Mouse (Mus musculus): ENCODE measurements around the gene Zfp202.
A peak's percentile ranks its signal among the peaks of the same experiment; 100 is the strongest.
"Not testable (repeated sequence)": the region's sequence is repeated elsewhere in the genome, so short reads cannot be mapped to it uniquely, and the experiment has no call there.

Zfp202 gene

DNA sequence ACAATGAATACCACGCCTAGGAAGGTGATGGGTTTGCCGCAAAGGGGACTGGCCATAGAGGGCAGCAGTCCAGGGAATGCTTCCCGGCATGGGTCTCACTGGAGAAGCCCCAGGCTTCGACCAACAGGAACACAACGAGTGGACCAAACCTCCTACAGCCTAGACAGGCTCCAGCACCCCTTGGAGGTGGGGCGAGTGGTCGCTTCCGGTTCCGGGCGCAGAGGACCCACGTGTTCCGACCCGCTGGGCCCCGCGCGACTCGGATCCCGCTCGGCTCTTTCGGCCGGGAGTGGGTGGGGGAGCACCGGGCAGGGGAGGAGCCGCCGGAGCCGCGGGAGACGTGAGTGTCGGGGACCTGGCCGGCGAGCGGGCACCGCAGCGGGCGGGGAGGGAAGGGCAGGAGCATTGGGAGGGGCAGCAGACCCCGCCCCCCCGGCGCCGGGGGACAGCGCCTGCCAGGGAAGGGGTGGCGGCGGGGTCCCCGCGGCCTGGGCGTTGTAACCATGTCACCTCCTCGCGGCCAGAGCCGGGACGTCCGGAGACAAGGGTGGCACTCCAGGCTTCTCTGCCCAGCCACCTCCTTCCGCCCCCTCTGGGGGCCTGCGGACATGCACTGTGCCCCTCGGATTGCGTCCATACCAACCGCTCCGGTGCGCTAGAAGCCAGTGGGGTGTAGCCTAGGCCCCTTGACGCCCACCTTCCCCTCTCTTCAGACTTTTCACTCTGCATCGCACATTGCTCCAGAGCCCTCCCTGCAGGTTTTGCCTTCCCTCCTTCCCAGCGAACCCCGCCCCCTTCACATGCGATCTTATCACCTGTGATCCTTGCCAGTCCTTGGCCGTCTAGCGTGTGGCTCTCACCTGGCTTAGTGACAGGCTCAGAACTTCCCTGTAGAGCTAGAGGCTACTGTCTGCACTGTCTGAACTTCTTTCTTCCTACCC, at the start of gene Zfp202:
TSS of gene Zfp202 (plus strand) at position 219 of the 941 bp plus-strand sequence.
- DNase-seq (ENCODE audit: low spot score in 2 of 2): peak; percentile 69 to 75

DNA sequence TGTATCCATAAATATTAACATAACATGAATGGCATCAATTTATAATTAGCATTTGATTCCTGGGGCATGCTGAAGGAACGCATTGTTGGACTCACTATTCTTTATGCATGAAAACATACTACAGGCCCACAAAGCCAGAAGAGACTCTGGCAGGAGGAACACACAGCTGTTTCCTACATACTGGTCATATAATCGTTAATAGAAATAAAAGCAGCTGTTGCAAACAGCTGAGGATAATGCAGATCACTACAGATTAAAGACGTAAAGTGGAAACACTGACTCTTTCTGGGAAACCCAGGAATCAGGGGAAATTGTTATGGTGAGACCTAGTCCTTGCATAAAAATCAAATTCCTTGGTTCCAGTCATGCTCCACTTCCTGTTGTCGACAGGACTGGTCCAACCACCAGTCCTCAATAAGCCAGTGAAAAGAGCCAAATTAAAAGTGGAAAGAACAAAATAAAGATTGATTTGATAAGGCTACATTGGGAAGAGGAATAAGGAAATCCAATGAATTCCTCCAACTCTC, 36.9 kb upstream of the Zfp202 start:
- no peak for DNase-seq (ENCODE audit: low spot score in 2 of 2)

DNA sequence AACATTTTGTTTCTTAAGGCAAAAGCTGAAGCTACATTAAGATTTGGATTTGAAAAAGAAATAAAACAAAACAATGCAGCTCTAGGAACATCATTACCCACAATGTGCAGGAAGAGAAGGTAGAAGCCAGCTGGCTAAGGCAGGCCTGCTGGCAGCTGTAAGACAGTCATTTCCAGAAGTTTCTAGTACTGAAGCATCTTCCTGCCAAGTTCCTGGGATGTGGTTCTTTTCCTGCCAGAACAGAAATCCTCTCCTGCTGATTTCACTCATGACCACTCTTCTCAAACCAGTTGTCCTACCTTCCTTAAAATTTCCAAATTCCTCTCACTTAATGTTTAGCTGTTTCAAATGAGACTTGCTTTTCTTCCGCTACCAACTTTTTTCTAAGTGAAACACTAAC, 25.7 kb upstream of the Zfp202 start:
- DNase-seq (ENCODE audit: low spot score in 2 of 2): no peak

DNA sequence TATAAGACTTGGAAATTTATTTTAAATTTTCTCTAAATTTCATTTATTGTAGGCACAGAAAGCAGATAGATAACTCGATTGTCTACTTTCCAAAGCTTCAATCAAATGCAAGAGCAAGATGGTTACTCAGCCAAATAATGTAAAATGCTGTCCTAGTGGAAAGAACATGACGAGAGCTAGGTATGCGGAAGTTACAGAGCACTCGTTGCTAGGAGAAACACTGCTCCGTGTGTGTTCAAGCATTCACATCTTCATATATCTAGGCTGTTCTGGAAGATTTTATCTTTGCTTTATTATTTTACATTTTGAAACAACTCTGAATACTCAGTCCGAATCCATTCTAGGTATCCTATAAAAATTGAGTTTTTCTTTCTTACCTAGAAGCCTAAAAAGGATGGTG, 15.1 kb upstream of the Zfp202 start:
- no peak for DNase-seq (ENCODE audit: low spot score in 2 of 2)

DNA sequence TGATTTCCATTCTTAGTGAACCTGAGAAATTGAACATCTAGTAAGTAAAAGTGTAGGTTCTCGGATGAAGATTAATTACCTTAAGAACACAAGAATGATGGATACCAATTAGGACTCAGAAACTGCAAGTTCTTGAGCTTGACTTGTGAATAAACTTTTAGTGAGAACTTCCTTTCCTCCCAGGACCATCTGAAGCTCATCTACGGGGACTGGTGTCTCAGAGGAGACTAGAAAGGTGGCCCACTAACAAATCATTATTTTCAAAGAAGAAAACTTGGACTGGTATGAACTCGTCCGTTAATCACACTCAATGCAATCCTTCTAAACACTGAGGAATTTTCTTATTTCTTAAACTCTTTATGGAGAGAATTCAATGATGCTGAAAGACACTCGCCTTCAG, 11.5 kb upstream of the Zfp202 start, which contains the start of gene Olfr986:
TSS of gene Olfr986 (plus strand) at position 301 of the 400 bp plus-strand sequence.
- DNase-seq (ENCODE audit: low spot score in 2 of 2): no peak

DNA sequence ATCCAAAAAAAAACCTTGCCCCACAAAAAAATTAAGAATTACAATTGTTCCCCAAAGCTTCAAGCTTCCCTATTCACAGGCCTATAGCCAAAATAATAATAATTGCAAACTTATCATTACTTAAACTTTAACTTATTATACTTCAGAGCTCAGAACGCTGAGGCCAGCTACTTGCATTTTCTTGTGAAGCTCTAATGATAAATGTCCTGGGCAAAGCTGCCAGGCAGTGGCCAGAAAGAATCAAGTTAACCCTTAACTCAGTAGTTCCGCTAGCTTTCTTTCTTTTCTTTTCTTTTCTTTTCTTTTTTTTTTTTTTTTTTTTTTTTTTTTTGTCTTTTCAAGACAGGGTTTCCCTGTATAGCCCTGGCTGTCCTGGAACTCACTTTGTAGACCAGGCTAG, 7.0 kb upstream of the Zfp202 start:
- not testable (repeated sequence) for DNase-seq (ENCODE audit: low spot score in 2 of 2)

DNA sequence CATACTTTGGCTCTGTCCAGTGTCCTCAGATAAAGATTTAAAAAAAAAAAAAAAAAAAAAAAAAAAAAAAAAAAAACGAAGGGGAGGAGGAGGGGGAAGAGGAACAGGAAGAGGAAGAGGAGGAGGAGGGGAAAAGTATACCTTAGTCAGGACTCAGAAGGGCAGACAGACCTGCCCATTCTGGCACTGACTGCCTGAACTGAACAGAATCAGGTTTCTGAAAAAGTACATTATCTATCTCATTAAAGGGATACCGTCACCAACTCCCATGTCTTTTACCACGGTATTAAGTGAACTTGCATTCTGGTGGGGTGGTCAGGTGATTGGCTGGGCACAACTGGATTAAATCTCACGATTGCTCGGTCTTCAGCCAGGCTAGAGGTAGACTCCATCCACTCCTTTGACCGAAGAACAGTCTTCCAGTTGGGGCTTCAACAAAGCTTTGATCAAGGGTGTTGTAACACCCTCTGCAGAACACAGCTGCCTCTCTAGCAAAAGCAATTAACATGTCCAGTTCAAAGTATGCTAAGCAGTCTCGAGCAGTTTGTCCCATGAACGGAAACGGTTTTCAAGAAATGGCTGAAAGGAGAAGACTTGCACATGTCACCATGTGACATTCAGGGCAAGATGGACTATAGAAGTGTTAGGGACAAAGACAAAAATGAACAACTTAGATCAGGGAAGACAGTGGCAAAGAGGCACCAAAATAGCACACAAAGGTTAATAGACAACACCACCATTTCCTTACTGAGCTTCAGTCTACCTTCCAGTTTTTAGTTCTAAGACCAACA, 835 bp upstream of the Zfp202 start:
- DNase-seq (ENCODE audit: low spot score in 2 of 2): no peak

DNA sequence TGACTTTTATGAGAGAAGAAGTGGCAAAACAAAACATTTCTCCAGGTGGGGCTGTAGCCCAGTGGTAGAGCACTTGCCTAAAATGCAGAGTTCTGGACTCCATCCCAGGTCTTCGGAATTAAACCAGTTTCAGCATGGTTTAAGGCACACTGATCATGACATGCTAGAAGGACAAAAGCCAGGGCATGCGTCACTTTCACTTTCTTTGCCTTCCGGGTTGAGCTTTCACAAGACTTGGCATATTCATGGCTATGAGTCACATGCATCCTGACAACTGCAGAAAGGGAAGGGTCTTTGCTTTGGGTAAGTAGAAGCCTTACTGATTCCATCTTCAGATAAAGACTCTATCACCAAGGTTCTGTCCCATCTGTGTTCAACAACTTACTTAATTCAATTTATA, 3.9 kb downstream of the Zfp202 start:
- DNase-seq (ENCODE audit: low spot score in 2 of 2): no peak

DNA sequence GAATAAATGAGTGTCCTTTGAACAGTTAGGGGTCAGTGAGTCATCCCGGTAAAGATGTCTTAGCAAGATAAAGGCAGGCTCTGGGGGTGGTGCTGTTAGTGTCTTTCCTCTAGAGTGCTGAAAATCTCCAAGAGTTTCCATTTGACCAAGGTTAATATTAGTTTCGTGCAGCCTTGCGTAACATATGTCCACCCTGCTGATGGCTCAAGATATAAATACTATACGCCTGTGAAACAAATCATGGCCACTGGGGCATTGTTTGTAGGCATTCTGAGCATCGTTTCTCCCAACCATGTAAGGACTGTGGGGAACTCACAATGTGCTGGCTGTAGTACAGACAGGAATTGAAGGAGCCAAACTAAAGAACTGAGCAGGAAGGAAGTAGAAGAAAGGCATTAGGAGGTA, 14.4 kb downstream of the Zfp202 start:
- DNase-seq (ENCODE audit: low spot score in 2 of 2): no peak

DNA sequence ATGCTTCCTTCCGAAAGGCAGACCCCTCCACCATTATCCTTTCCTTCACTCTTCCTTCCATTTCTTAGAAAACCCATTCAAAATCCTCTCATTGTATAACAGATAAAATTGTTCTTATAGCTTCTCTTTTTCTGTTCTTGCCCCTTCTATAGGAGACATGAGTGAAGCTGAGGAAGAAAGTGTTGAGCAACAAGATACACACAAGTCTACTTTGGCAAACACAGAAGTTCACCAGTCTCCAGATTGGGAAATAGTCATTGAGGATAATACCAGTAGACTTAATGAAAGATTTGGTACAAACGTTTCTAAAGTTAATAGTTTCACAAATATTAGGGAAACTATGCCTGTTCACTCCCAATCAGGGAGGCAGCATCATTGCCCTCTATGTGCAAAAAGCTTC, 18.6 kb downstream of the Zfp202 start:
- no peak for DNase-seq (ENCODE audit: low spot score in 2 of 2)

DNA sequence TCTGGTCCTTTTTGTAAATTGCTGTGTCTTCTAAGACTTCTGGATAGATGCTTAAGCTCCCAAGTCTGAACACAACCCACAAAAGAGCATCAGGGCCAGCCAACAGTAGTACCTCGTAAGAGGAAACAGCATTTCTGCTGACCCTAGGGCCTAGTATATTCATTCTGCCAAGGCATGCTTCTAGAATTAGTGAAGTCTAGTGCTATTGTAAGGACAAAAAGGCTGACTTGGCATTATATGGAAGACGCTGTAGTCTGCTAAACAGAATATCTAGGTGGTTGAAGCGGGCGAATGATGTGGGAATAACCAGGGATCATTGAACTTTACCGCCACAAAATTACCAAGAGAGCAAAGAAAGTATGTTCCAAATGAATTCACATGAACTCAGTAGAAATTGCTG, 21.9 kb downstream of the Zfp202 start:
- no peak for DNase-seq (ENCODE audit: low spot score in 2 of 2)

DNA sequence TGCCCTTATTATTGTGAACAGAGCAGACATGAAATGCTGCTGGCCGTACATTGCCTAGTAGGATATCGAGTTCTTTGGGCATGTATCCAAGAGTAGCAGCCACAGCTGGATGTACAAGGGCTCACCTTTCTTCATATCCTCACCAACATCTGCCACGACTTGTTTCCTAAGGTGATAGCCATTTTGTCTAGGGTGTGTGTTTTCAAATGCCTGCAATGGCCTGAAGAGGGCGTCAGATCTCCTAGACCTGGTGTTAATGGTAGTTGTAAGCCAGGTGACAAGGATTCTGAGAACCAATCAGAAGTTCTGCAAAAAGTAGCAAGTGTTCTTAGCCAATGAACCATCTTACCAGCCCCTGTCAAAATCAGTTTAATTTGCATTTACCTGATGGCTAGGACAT, 24.5 kb downstream of the Zfp202 start:
- no peak for DNase-seq (ENCODE audit: low spot score in 2 of 2)

DNA sequence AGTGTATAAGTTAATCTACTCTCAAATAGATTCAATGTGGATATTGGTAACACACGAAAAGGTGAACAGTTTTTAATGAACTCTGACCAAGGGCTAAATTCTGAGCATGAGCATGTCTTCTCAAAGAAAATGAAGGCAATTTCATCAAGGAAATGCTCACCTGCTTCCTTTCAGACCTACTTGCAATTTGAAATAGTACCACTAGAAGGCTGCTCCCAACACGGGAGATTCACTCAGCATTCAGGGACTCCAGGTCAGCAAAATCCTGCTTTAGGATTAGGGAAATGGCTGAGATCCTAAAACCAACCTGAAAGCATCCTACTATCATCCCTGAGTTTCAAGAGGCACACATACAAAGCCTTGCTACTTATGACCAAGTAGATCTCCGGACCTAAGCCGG, 32.2 kb downstream of the Zfp202 start:
- no peak for DNase-seq (ENCODE audit: low spot score in 2 of 2)

DNA sequence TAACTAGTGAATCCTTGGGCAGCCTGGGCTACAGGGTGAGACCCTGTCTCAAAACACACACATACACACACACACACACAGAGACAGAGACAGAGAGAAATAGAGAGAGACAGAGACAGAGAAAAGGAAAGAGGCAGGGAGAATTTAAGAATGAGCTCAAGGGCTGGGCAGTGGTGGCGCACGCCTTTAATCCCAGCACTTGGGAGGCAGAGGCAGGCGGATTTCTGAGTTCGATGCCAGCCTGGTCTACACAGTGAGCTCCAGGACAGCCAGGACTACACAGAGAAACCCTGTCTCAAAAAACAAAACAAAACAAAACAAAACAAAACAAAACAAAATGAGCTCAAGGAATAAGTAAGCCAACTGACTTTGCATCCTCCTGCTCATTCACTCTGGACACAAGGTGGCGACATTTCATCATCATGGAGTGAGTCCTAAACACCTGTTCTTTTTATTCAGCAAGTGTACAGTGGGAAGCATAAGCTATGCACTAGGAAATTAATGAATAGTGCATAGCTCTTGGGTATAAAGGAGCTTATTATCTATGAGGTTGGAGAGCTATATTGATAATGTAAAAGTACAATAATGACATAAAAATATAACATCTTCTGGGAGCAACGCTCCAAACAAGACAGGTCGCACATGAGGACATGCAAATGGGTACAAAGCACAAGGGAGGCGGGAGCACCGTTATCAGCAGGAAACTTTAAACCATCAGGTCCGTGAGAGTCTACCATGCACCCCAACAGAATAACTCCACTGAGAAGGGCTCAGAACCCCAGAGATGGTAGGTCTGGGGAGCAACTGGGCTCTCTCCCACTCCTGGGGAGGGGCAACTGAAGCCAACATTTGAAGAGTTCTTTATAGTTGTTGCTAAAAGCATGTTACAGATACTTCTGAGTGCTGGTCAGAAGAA, 36.0 kb downstream of the Zfp202 start:
- peak in 1 of 2 experiments; percentile 26 for DNase-seq (ENCODE audit: low spot score in 2 of 2)

DNA sequence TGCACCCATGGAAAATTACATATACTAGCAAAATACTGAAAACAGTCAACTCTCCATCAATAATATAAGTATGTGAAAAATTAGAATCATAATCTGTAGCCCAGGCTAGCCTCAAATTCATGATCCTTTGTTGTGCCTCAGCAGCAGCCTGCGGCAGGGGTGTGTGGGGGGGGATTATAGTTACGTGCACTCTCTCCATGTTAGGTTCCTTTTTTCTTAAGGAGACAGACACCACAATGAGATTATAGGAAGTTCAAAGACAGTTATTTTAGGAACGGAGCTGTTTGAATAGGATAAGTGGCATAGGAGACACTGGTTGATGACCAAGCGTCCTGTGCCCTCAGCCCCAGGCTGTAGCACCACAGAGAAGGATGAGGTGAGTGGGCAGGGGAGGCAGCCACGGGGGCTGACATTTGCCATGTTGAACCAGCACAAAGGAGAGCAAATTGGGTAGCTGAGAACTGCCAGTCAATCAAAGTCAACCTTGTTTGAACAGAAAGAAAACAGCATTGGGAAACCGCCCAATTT, 36.8 kb downstream of the Zfp202 start:
- no peak for DNase-seq (ENCODE audit: low spot score in 2 of 2)

DNA sequence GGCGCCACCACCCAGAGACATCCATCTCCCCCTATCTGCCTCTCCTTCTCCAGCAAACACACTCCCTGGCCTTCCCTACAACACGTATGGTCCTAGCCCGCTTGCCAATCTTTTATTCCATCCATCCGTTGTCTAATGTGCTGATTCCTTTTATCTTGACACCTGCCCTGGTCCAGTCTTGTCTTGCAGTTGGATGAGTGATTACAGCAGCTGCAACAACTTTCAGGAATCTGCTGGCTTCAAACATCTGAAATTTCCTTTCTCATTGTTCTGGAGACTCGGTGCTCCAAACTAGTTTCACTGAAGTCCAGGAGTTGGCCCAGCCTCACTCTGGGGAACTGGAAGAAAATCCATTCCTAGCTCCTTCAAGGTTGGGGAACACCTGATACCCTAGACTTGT, 37.4 kb downstream of the Zfp202 start:
- no peak for DNase-seq (ENCODE audit: low spot score in 2 of 2)

DNA sequence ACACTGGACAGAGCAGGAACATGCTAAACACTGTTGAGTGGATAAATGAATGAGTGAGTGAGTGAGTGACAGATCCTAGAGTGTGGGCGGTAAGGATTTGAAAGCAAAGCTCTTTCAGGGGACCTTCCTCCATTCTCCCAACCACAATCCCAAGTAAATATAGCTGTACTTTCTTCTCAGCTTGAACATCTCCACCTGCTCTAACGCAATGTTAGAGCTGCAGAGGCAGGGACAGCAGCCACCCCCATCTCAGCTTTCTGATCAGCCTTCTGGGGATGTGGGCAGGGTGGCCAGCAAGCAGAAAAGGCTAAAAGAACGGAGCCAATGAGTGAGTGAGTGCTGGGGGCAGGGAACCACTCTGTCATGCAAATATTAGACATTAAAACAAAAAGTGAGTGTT, 38.9 kb downstream of the Zfp202 start:
- DNase-seq (ENCODE audit: low spot score in 2 of 2): no peak

DNA sequence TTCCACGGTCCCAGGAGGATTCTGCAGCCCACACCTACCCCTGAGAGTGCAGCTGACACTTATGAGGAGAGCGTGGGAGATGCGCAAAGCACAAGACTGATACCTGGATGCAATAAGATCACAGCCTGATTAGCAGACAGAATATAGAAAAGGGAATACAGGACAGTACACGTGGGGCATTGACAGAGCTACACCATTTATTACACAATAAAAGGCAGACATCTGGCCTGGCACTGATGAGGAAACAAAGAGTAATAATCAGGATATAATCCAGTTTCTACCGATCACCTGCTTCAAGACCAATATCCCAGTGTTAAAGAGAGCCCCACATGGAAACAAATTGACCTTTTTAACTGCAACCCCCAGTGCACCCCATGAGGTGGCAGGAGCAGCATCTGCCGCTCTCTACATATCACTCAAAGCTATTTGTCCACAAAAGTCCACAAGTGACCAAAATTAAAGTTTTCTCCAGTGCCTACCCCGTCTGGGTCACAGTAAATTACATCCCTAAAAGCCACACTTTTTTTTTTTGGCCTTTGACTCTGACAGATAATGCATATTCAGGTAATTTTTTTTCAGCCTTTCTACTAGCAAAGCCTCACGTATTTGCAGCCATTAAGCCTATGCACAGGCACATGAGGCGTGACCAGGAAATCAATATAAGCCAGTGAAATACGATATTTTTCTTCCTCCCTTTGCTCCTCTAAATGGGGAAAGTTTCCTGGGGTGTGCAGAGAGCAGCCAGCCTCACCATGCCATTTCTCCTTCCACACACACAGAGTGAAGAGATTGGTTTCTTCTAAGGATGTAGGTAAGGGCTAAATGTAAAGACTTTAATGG, 42.3 kb downstream of the Zfp202 start:
- DNase-seq (ENCODE audit: low spot score in 2 of 2): no peak

DNA sequence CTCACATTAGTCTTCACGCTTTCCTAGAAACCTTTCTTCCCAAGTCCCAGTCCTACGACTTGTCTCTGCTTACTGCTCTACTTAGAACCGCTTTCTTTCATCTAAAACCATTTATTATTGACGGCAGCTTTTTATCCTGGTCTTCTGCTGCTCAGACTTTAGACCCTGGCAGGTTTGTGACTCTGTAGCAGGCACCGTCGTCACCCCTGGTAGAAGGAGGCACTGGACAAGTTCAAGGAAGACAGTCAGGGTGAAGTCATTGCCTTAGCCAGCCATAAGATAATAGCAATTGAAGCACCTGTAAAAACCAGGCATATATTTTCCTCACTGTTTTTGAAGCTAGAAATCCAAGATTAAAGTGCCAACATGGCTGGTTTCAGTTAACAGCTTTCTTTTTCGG, 43.1 kb downstream of the Zfp202 start:
- DNase-seq (ENCODE audit: low spot score in 2 of 2): no peak

DNA sequence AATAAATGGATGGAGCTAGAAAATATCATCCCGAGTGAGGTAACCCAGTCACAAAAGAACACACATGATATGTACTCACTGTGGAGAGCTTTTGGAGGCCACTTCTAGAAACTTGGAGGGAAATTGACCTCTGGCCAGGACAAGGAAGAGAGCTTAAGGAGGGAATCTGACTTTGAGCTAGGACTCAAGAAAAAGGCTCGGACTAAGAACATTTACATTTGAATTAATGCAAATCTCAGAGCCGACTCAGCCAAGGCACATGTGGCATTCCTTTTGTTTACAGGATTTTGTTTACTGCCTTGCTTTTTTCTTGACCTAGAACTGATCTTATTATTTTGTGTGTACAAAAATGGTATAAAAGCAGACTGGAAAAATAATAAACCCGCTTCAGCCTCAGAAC, 47.6 kb downstream of the Zfp202 start:
- no peak for DNase-seq (ENCODE audit: low spot score in 2 of 2)

Measured in frontal cortex, postnatal 25 days (tissue).